Mouse (Mus musculus): ENCODE results near the gene Olfr761. TPM values are rescaled to one million over a fixed set of nuclear protein-coding genes. Genes with fewer than 3 reads are reported as not detected.
"Not testable (repeated sequence)": the region's sequence is repeated elsewhere in the genome, so short reads cannot be mapped to it uniquely, and the experiment has no call there.

The Olfr761 gene
- total RNA-seq (2021), result not detected
- long read RNA-seq, experiment 1, result 0 reads
- long read RNA-seq, experiment 2, result 0 reads

- DNase-seq, result no peak
Measured at GRCm38 (mm10) chr17:37952979-37953378, at the start of gene Olfr761. Gene Olfr761 (minus strand): TSS chr17:37953079.

- no peak for DNase-seq
Measured at GRCm38 (mm10) chr17:37995635-37996307, 42.9 kb upstream of the Olfr761 start.

- no peak for DNase-seq
Measured at GRCm38 (mm10) chr17:37990453-37990961, 37.6 kb upstream of the Olfr761 start.

GRCm38 (mm10) chr17:37973591-37973990 is 20.7 kb upstream of the Olfr761 start:
- DNase-seq, result no peak

- no peak for DNase-seq
Measured at GRCm38 (mm10) chr17:37920248-37920647, 32.6 kb downstream of the Olfr761 start, which contains the start of gene Olfr128. Gene Olfr128 (plus strand): TSS chr17:37920548.

GRCm38 (mm10) chr17:37906821-37907220 is 46.1 kb downstream of the Olfr761 start:
- DNase-seq, result not testable (repeated sequence)

Other genes starting within 250 kb of the Olfr761 start
- not detected for gene Olfr120, start 231.3 kb downstream of the Olfr761 start, total RNA-seq (2021)
- gene Olfr121, start 204.2 kb downstream of the Olfr761 start, total RNA-seq (2021), result not detected
- gene Olfr122, start 184.5 kb downstream of the Olfr761 start, total RNA-seq (2021), result not detected
- gene Olfr123, start 159.6 kb downstream of the Olfr761 start, total RNA-seq (2021), result not detected
- not detected for gene Olfr124, start 153.2 kb downstream of the Olfr761 start, total RNA-seq (2021)
- gene Olfr125, start 120.1 kb downstream of the Olfr761 start, total RNA-seq (2021), result not detected
- gene Olfr126, start 105.6 kb downstream of the Olfr761 start, total RNA-seq (2021), result not detected
- not detected for gene Olfr127, start 52.6 kb downstream of the Olfr761 start, total RNA-seq (2021)
- gene Olfr128, start 32.5 kb downstream of the Olfr761 start, total RNA-seq (2021), result not detected
- gene Olfr129, start 107.0 kb upstream of the Olfr761 start, total RNA-seq (2021), result not detected
- not detected for gene Olfr130, start 110.8 kb upstream of the Olfr761 start, total RNA-seq (2021)
- gene Olfr131, start 135.6 kb upstream of the Olfr761 start, total RNA-seq (2021), result not detected
- gene Olfr132, start 181.4 kb upstream of the Olfr761 start, total RNA-seq (2021), result not detected
- gene Olfr133, start 192.2 kb upstream of the Olfr761 start, total RNA-seq (2021), result not detected
- gene Olfr134, start 218.3 kb upstream of the Olfr761 start, total RNA-seq (2021), result not detected

Measured in gastrocnemius, postnatal 25 days (tissue).